Mouse (Mus musculus): ENCODE measurements at regions not wholly inside any gene's neighbourhood (a gene's known extent, or its start where the extent isn't known, plus 50 kb on each side); places are given as distances from the start of the nearest gene placed in this dataset.

- no peak for TF ChIP-seq MYOG (IDR thresholded peaks at IDR 0.05; ENCODE audit: control insufficient read depth in 1 of 3, insufficient read depth in 1 of 3, insufficient read length in 2 of 3, low read depth in 2 of 3)
- TF ChIP-seq POLR2A (IDR thresholded peaks at IDR 0.05; ENCODE audit: insufficient read length, low read depth): no peak
- no peak for TF ChIP-seq CEBPB (IDR thresholded peaks at IDR 0.05; ENCODE audit: insufficient read depth, poor library complexity, severe bottlenecking)
- no peak for TF ChIP-seq SRF (IDR thresholded peaks at IDR 0.05; ENCODE audit: control insufficient read depth, insufficient read length, low read depth)
- TF ChIP-seq POLR2AphosphoS2 (IDR thresholded peaks at IDR 0.05; ENCODE audit: insufficient read length, low read depth): no peak
- no peak for TF ChIP-seq E2F4 (IDR thresholded peaks at IDR 0.05; ENCODE audit: insufficient read depth)
Observed at GRCm38 (mm10) chr1:193541281-193541680, 171.2 kb upstream of the Camk1g start.

Measured in myocyte (in vitro differentiated cells).